Mouse (Mus musculus): Measurements from ENCODE around the gene Iscu. TPM values are rescaled to one million over a fixed set of nuclear protein-coding genes. Genes with fewer than 3 reads are reported as not detected.
"Not testable (repeated sequence)": the region's sequence is repeated elsewhere in the genome, so short reads cannot be mapped to it uniquely, and the experiment has no call there.

Iscu gene
- polyA plus RNA-seq, 1 experiment from 2014 or later = 117 TPM

DNA sequence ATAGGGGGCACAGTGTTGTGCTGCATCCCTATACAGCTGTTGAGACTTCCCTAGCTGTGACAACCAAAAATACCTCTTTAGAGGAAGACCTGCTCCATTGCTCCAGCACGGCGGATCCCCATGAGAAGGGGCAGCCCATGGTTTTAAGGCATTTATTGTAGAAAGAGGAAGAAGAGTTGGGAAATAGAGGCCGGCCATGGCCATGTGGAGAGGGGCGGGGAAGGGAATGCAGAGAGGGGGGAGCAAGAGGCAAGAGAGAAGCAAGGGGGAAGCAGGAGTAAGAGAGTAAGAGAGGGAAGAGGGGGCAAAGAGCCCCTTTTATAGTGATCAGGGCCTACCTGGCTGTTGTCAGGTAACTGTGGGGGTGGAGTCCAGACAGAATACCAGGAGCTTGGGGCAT, 37.6 kb downstream of the Iscu start:
- Histone ChIP-seq H3K36me3 (no peaks in the 10 kb centered on the region), H3K4me1 (no peaks in the 10 kb centered on the region), H3K27me3 (peaks cover 22% of the 10 kb centered on the region; the same call in 1 of the 2 replicates), H3K9me3 (peaks cover 7% of the 10 kb centered on the region; the same call in 1 of the 2 replicates), H3K9ac (replicated peaks) (no peak overlapping the region), H3K4me3 (no peak overlapping the region), H3K4me2 (replicated peaks) (no peak overlapping the region), H3K27ac (replicated peaks) (no peak overlapping the region)
- ATAC-seq (ENCODE audit: low FRiP score, low read depth) = no peak
- 89% methylated on average over 4 of the region's 4 CpGs for WGBS

DNA sequence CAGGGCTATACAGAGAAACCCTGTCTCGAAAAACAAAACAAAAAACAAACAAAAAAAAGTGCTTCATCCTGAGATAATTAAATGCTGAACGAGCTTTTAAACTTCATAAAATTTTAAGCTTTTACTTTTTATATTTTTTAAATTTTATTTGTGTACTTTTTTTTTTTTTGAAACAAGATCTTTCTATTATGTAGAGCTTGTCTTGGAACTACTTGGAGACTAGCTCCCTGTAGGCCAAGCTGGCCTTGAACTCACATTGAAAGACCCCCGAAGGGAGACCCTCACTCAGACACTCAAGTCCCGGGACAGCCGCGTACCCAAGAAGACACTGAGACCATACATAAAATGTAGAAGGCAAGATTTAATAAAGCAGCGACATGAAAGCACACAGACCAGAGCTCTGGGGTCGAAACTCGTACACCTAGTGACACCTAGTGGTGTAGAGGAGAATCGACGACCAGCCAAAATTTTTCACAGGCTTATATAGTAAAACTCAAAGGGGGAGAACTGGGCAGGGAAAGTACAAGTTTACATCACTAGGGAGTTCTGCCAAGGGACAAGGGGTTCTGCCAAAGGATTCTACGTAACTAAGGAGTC, 39.4 kb downstream of the Iscu start:
- H3K4me2 ChIP-seq (replicated peaks); H3K36me3 ChIP-seq; H3K27ac ChIP-seq (replicated peaks); H3K4me3 ChIP-seq; ATAC-seq (ENCODE audit: low FRiP score, low read depth); H3K9ac ChIP-seq (replicated peaks); H3K4me1 ChIP-seq; H3K9me3 ChIP-seq: not testable (repeated sequence)
- H3K27me3 ChIP-seq = peaks cover 36% of the 10 kb centered on the region
- WGBS = 27% methylated on average over 11 of the region's 12 CpGs

DNA sequence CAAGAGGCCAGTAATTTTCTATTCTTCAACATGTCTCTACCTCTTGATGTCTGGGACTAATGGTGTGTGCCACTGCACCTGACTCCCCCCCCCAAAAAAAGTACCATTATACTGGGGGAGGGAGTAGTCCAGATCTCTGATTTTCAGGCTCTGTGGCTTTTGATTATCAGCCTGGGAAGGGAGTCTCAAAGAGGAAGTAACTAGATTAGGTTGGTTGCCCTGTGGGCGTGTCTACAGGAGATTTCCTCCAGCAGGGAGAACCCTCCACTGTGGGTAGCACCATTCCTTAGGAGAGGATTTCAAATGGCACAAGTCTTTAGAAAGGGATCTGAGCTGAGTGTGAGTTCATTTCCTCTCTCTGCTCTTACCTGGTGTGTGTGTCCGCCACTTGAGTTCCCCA, 40.1 kb downstream of the Iscu start:
- Histone ChIP-seq H3K4me1 (no peaks in the 10 kb centered on the region), H3K27ac (replicated peaks) (no peak overlapping the region), H3K27me3 (peaks cover 36% of the 10 kb centered on the region), H3K4me2 (replicated peaks) (no peak overlapping the region), H3K36me3 (no peaks in the 10 kb centered on the region), H3K4me3 (no peak overlapping the region), H3K9me3 (peaks cover 7% of the 10 kb centered on the region; the same call in 1 of the 2 replicates), H3K9ac (replicated peaks) (no peak overlapping the region)
- no peak for ATAC-seq (ENCODE audit: low FRiP score, low read depth)
- 97% methylated on average over 2 of the region's 2 CpGs for WGBS

DNA sequence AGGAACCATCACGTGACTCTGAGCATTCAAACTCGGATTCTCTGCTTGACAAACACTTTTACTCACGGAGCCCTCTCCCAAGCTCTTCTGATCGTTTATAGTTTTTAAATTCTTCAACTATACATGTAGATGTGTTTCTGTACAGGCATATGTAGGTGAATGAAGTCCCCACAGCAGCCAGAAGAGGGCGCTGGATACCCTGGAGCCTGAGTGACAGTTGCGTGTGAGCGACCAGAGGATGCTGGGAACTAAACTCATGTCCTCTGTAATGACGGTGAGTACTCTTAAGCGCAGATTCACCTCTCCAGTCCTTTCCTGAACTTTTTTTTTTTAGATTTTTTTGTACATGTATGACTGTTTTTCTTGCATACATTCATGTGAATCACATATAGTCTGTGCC, 41.1 kb downstream of the Iscu start:
- Histone ChIP-seq H3K36me3 (no peaks in the 10 kb centered on the region), H3K4me3 (no peak overlapping the region), H3K9ac (replicated peaks) (no peak overlapping the region), H3K9me3 (peaks cover 7% of the 10 kb centered on the region; the same call in 1 of the 2 replicates), H3K4me1 (no peaks in the 10 kb centered on the region), H3K4me2 (replicated peaks) (no peak overlapping the region), H3K27me3 (peaks cover 32% of the 10 kb centered on the region), H3K27ac (replicated peaks) (no peak overlapping the region)
- no peak for ATAC-seq (ENCODE audit: low FRiP score, low read depth)
- WGBS = 26% methylated on average over 9 of the region's 9 CpGs

DNA sequence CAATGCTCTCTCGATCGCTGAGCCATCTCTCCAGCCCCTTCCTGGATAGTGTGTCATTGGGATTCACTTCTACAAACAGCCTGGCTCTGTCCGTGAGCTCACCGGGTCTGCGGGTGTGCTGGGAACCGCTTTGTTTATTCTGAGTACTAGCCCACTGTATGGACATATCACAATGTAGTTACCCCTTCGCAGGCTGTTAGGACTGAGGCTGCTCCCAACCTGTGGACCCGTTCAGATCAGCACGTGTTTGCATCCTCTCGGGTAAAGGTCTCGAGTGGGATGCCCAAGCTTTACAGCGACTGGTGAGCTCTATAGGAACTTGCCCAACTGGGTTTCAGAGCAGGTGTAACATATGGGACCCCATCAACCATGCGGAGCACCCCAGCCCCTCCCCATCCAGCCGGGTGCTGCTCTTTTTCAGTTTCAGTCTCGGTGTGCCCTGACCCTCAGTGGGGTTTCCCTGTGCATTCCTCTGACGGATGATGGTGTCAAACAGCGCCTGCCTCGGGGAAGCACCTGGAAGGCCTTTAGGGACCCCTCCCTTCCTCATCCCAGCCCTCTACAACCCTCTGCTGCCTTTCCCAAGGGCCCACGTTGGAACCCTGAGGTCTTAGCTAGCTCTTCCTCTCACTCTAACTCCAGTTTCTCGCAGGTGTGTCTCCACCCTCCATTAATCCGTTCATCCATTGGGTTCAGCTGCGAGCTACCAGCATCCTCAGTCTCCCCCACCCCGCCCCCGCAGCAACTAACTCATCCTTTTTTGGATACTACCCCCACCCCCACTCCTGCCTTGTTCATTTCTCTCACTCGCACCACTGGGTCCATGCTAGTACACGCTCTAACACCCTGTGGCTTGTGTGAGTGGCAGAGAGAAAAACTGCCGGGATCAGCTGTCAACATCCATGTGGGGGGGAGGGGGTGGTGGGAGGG, 41.8 kb downstream of the Iscu start:
- Histone ChIP-seq H3K27ac (replicated peaks) (no peak overlapping the region), H3K4me3 (no peak overlapping the region)

DNA sequence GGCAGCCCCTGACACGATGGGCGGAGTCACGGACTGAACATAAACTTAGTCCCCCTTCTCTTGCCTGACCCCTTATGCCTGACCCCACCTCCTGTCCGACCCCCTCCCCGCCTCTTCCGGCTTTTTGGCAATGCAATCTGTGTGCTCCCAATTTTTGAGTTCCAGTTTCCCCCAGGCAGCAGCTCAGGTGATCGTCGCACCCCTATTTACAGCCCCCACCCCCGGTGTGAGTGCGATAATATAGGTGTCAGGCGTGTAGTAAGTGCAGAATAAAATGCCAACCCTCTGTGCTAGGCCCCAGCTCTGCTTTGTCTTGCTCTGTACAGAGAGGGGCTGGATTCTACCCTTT, 42.5 kb downstream of the Iscu start:
- H3K4me3 ChIP-seq = no peak overlapping the region
- H3K9me3 ChIP-seq = peaks cover 7% of the 10 kb centered on the region; the same call in 1 of the 2 replicates
- no peak overlapping the region for H3K9ac ChIP-seq (replicated peaks)
- no peaks in the 10 kb centered on the region for H3K36me3 ChIP-seq
- WGBS = 50% methylated on average over 11 of the region's 11 CpGs
- no peak overlapping the region for H3K27ac ChIP-seq (replicated peaks)
- no peaks in the 10 kb centered on the region for H3K4me1 ChIP-seq
- no peak for ATAC-seq (ENCODE audit: low FRiP score, low read depth)
- no peak overlapping the region for H3K4me2 ChIP-seq (replicated peaks)
- H3K27me3 ChIP-seq = peaks cover 32% of the 10 kb centered on the region

More for the DNA sequence above, 41.8 kb downstream of the Iscu start:
- no peak for ATAC-seq (ENCODE audit: low FRiP score, low read depth)
- H3K9me3 ChIP-seq = peaks cover 7% of the 10 kb centered on the region; the same call in 1 of the 2 replicates
- 38% methylated on average over 27 of the region's 27 CpGs for WGBS
- no peaks in the 10 kb centered on the region for H3K4me1 ChIP-seq
- H3K9ac ChIP-seq (replicated peaks) = no peak overlapping the region
- no peaks in the 10 kb centered on the region for H3K36me3 ChIP-seq
- no peak overlapping the region for H3K4me2 ChIP-seq (replicated peaks)
- H3K27me3 ChIP-seq = peaks cover 32% of the 10 kb centered on the region

DNA sequence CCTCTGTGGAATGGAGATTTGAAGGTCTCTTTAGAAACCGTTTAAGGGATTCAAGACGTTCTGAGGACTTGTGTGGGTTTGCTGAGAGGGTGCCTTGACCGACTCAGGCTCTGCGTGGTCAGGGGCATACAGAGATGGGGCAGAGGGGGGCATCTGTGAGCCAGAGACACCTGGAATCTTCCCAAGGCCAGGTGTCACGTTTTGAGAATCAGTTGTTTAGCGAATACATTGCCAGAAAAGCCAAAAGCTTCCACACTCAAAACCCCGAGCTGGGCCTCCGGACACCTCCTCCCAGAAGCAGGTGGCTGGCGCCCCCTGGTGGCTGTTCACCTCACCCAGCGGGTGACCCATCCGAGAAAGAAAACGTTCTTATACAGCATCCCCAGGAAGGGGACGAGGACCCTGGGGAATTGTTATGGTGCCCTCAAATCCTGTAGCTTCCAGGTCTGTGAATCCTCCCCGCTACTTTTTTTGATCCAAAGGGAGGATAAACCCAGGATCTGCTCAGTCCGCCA, 43.1 kb downstream of the Iscu start:
- Histone ChIP-seq H3K4me1 (no peaks in the 10 kb centered on the region), H3K4me3 (no peak overlapping the region), H3K27me3 (peaks cover 32% of the 10 kb centered on the region), H3K36me3 (no peaks in the 10 kb centered on the region), H3K9ac (replicated peaks) (no peak overlapping the region), H3K4me2 (replicated peaks) (no peak overlapping the region), H3K27ac (replicated peaks) (no peak overlapping the region), H3K9me3 (peaks cover 3% of the 10 kb centered on the region; the same call in 1 of the 2 replicates)
- no peak for ATAC-seq (ENCODE audit: low FRiP score, low read depth)
- whole genome bisulfite sequencing = 14% methylated on average over 15 of the region's 15 CpGs

DNA sequence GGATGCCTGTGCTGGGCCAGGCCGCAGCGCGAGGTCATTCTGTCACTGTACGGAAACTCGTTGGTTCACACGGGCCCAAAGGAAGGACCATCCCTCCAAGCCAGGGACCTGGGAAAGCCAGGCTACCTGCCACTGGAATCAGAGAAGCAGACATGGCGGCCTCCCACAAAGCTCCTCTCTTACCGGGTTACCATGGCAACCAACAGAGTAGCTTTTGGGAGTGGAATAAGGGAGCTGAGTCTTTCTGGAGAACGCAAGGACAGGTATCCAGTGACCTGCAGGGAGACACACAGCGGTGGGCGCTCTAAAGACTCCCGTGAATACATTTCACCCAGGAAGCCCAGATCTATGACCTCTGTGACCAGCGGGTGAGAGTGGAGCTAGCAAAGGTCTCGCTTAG, 46.0 kb downstream of the Iscu start:
- no peak for ATAC-seq (ENCODE audit: low FRiP score, low read depth)
- Histone ChIP-seq H3K27me3 (peaks cover 26% of the 10 kb centered on the region), H3K36me3 (no peaks in the 10 kb centered on the region), H3K27ac (replicated peaks) (no peak overlapping the region), H3K9me3 (no peaks in the 10 kb centered on the region), H3K9ac (replicated peaks) (no peak overlapping the region), H3K4me3 (no peak overlapping the region), H3K4me1 (no peaks in the 10 kb centered on the region), H3K4me2 (replicated peaks) (no peak overlapping the region)
- 69% methylated on average over 14 of the region's 14 CpGs for WGBS

DNA sequence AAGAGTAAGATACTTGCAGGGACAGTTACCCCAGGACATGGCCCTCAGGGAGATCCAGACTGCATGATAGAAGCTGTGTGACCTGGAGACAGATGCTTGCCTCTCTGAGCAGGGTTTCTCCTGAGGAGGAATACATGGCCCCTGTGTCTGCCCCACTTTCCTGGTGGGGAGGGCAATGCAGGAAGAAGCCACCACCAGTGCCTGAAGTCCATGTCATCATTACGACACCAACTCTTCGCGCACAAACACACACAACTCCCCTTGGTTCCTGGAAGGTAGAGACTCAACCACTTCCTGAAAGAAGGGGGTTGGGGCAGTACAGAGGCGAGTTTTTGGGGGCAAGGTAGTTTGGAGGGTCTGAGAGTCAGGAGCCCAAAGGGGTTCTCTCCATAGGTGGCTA, 51.7 kb downstream of the Iscu start:
- no peak for ATAC-seq (ENCODE audit: low FRiP score, low read depth)
- no peak overlapping the region for H3K4me2 ChIP-seq (replicated peaks)
- WGBS = 87% methylated on average over 4 of the region's 4 CpGs
- no peak overlapping the region for H3K9ac ChIP-seq (replicated peaks)
- no peaks in the 10 kb centered on the region for H3K9me3 ChIP-seq
- no peaks in the 10 kb centered on the region for H3K27me3 ChIP-seq
- no peaks in the 10 kb centered on the region for H3K36me3 ChIP-seq
- H3K4me3 ChIP-seq = no peak overlapping the region
- no peaks in the 10 kb centered on the region for H3K4me1 ChIP-seq
- H3K27ac ChIP-seq (replicated peaks) = no peak overlapping the region

DNA sequence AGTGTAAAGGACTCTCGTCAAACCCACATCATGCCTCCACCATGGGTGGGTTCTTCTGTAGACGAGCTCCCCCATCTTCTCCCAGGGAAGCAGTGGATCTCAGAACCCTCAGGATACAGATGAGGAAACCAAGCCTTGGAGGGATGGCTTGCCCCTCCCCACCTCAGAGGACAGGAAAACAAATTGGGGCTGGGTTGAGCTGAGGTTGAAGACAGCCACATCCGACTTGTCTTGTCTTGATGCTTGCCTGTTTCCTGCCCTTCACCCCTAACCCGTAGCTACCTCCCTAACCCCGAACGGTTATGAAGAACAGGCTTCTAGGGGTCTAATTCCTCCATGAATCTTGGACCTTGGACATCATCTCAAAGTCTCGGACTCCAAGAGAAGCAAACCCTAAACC, 53.0 kb downstream of the Iscu start:
- Histone ChIP-seq H3K36me3 (no peaks in the 10 kb centered on the region), H3K9ac (replicated peaks) (no peak overlapping the region), H3K27ac (replicated peaks) (no peak overlapping the region), H3K4me2 (replicated peaks) (no peak overlapping the region), H3K4me1 (no peaks in the 10 kb centered on the region), H3K9me3 (no peaks in the 10 kb centered on the region), H3K27me3 (no peaks in the 10 kb centered on the region), H3K4me3 (no peak overlapping the region)
- WGBS = 86% methylated on average over 7 of the region's 7 CpGs
- no peak for ATAC-seq (ENCODE audit: low FRiP score, low read depth)

DNA sequence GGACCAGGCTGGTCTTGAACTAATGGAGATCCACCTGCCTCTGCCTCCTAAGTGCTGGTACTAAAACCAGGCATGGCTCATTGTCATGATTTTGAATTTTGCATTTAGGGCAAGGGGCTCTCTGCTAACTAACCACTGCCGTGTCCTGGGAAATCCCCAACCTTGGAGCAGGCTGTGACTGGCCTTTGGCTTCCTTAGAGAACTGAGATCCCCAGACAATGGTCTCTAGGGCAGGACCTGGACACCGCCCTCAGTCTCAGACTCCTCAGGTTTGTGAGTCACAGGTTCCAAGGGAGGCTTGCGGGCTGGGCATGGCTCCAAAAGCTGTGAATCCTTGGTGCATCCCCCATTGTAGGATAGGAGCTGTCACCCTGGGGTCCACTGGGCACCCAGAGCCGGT, 54.1 kb downstream of the Iscu start:
- Histone ChIP-seq H3K4me2 (replicated peaks) (no peak overlapping the region), H3K36me3 (no peaks in the 10 kb centered on the region), H3K9me3 (no peaks in the 10 kb centered on the region), H3K4me3 (no peak overlapping the region), H3K27me3 (no peaks in the 10 kb centered on the region), H3K9ac (replicated peaks) (no peak overlapping the region), H3K27ac (replicated peaks) (no peak overlapping the region), H3K4me1 (no peaks in the 10 kb centered on the region)
- ATAC-seq (ENCODE audit: low FRiP score, low read depth) = no peak
- WGBS = 92% methylated on average over 4 of the region's 4 CpGs

Measured in midbrain, embryonic 12.5 days (tissue).